ENCODE assay signal across 11 mouse cellular contexts in the genomic region with DNA sequence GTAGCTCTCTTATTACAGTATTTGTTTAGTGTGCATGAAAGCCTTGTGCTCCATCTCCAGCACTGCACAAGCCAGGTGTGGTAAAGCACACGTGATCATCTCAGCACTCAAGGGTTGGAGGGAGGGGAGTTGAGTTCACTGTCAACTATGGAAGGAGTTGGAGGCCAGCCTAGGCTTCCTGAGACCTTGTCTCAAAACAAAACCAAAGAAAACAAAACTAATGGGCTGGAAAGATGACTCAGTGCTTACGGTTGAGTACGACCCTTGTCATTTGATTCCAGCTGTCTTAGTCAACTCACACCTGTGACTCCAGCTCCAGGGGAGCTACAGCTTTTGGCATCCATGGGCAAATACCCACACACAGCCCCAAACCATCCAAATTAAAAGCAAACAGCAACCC. TPM values are rescaled to one million over a fixed set of nuclear protein-coding genes. Genes with fewer than 3 reads are reported as not detected.
A peak's percentile ranks its signal among the peaks of the same experiment; 100 is the strongest.
DNase-seq lines count a peak whose midpoint lies in the region; ATAC-seq and TF ChIP-seq lines count a peak whose summit lies in the region.
"Had no signal": no experiment of that assay in that cellular context is flagged by ENCODE, and none has a peak within 500 bp of the region (broad histone marks: within the 10 kb centered on the region; RNA-seq: fewer than 3 reads in every experiment).

No protein-coding gene starts in this region.

- H3K4me3 ChIP-seq in layer of hippocampus, adult 2 months = peak overlapping the region; percentile 13; the same call in 1 of the 2 replicates
- peak overlapping the region; percentile 22; the same call in 1 of the 2 replicates for H3K4me3 ChIP-seq in heart, embryonic 16.5 days (ENCODE audit: low read length)
- H3K4me3 ChIP-seq: erythroblast, embryonic 14.5 days; liver, embryonic 13.5 days had no signal

- H3K36me3 ChIP-seq in heart, embryonic 16.5 days (ENCODE audit: control insufficient read depth, insufficient read depth) = peaks cover 2% of the 10 kb centered on the region; the same call in 1 of the 2 replicates
- H3K36me3 ChIP-seq: liver, embryonic 13.5 days had no signal

- no peaks in the 10 kb centered on the region for H3K9me3 ChIP-seq in heart, embryonic 16.5 days (replicated peaks; ENCODE audit: control insufficient read depth, low read length)
- H3K9me3 ChIP-seq: liver, embryonic 13.5 days had no signal

- POLR2A ChIA-PET in Patski (lab: Charles Lee) = interaction anchor here (0.9 to 2.1 kb wide), 3 partner anchors 12 to 183 kb away, joined by 3 to 11 read pairs (median 4); partner anchors contain the start of genes Ndufa7 and Rps28

- in situ Hi-C loops in Patski (cut with MboI; ENCODE audit: low pct_unique_long_range_greater_than_20kb) = no loop called here

- DNase-seq in layer of hippocampus, adult 2 months (ENCODE audit: low spot score in 2 of 2) = no peak
- DNase-seq in layer of hippocampus, postnatal 10 days (ENCODE audit: low spot score in 2 of 2) = no peak
- DNase-seq in Patski (ENCODE audit: low read depth, low spot score) = peak; percentile 90
- DNase-seq in lung, postnatal 25 days (ENCODE audit: low spot score) = peak; percentile 68
- no peak for DNase-seq in cerebellum, adult 18-20 months
- DNase-seq in frontal cortex, postnatal 14 days (ENCODE audit: low spot score in 2 of 2) = no peak
- no peak for DNase-seq in cerebellum, postnatal 10 days
- DNase-seq: liver, embryonic 13.5 days; spleen, adult 18-20 months had no signal

- WGBS in heart, embryonic 16.5 days = 43% methylated on average over 3 of the region's 3 CpGs

- CTCF ChIA-PET in Patski (lab: Charles Lee) = interaction anchor here (1.0 to 1.6 kb wide), 3 partner anchors 10 to 14 kb away, joined by 4 to 8 read pairs (median 6); no protein-coding TSS in a partner anchor

- peak overlapping the region; percentile 15; the same call in 1 of the 2 replicates for H3K9ac ChIP-seq in heart, embryonic 16.5 days (ENCODE audit: low read length)
- H3K9ac ChIP-seq: liver, embryonic 13.5 days had no signal

- peak overlapping the region; percentile 57; the same call in 1 of the 2 replicates for H3K27ac ChIP-seq in layer of hippocampus, adult 2 months
- peak overlapping the region; percentile 79 for H3K27ac ChIP-seq in heart, embryonic 16.5 days (ENCODE audit: low read length)
- H3K27ac ChIP-seq: liver, embryonic 13.5 days had no signal

- H3K27me3 ChIP-seq in Patski = no peaks in the 10 kb centered on the region
- H3K27me3 ChIP-seq in heart, embryonic 16.5 days (ENCODE audit: control insufficient read depth, insufficient read depth, low read length) = peaks cover 11% of the 10 kb centered on the region; the same call in 1 of the 2 replicates

- TF ChIP-seq CTCF in layer of hippocampus, adult 2 months (conservative IDR thresholded peaks at IDR 0.05) = no peak
- TF ChIP-seq CTCF in Patski (IDR thresholded peaks at IDR 0.05) = no peak

- peak; percentile 58 for ATAC-seq in Patski
- no peak for ATAC-seq in heart, embryonic 16.5 days (replicated peaks; ENCODE audit: extremely low read depth, insufficient read depth, low FRiP score)

- peaks cover 24% of the 10 kb centered on the region for H3K4me1 ChIP-seq in heart, embryonic 16.5 days (ENCODE audit: control insufficient read depth, insufficient read depth, low read length)

- H3K4me2 ChIP-seq in heart, embryonic 16.5 days (ENCODE audit: low read depth, low read length) = peak overlapping the region; percentile 75

RNA-seq across cellular contexts. Expression of gene Kank3, which starts 2.2 kb away (rescaled TPM):
- total RNA-seq in layer of hippocampus, adult 2 months (2021) = 10 to 100 TPM; 35.2 to 40.6 TPM
- total RNA-seq in layer of hippocampus, postnatal 10 days (2021) = 10 to 100 TPM; 38.0 to 51.2 TPM
- polyA plus RNA-seq in Patski (2021) = 4.1 TPM
- polyA plus RNA-seq in heart, embryonic 16.5 days (2015; fragmentation: Nextera tagmentation; extraction: Ambion mirVana) = 48.5 and 58.7 TPM in 2 replicates

RNA-seq across cellular contexts. Expression of gene Rps28, which starts 11.9 kb away (rescaled TPM):
- 100 to 1,000 TPM; 723 to 770 TPM for total RNA-seq in layer of hippocampus, adult 2 months (2021)
- 100 to 1,000 TPM; 919 to 984 TPM for total RNA-seq in layer of hippocampus, postnatal 10 days (2021)
- polyA plus RNA-seq in Patski (2021) = 1,207 TPM
- polyA plus RNA-seq in heart, embryonic 16.5 days (2015; fragmentation: Nextera tagmentation; extraction: Ambion mirVana) = 388 and 436 TPM in 2 replicates

RNA-seq across cellular contexts. Expression of gene Ndufa7, which starts 11.9 kb away (rescaled TPM):
- total RNA-seq in layer of hippocampus, adult 2 months (2021) = 100 to 1,000 TPM; 207 to 208 TPM
- 100 to 1,000 TPM; 244 to 245 TPM for total RNA-seq in layer of hippocampus, postnatal 10 days (2021)
- 361 TPM for polyA plus RNA-seq in Patski (2021)
- 535 and 549 TPM in 2 replicates for polyA plus RNA-seq in heart, embryonic 16.5 days (2015; fragmentation: Nextera tagmentation; extraction: Ambion mirVana)

RNA-seq across cellular contexts. Expression of gene Cd320, which starts 30.4 kb away (rescaled TPM):
- 10 to 100 TPM; 22.6 to 25.0 TPM for total RNA-seq in layer of hippocampus, adult 2 months (2021)
- total RNA-seq in layer of hippocampus, postnatal 10 days (2021) = 10 to 100 TPM; 25.1 to 27.1 TPM
- 43.1 TPM for polyA plus RNA-seq in Patski (2021)
- 37.6 and 41.9 TPM in 2 replicates for polyA plus RNA-seq in heart, embryonic 16.5 days (2015; fragmentation: Nextera tagmentation; extraction: Ambion mirVana)

RNA-seq across cellular contexts. Expression of gene Angptl4, which starts 30.8 kb away (rescaled TPM):
- total RNA-seq in layer of hippocampus, adult 2 months (2021) = 1 to 10 TPM; 4.1 to 4.2 TPM
- total RNA-seq in layer of hippocampus, postnatal 10 days (2021) = 1 to 10 TPM; 6.9 to 9.5 TPM
- polyA plus RNA-seq in Patski (2021) = 1.8 TPM
- polyA plus RNA-seq in heart, embryonic 16.5 days (2015; fragmentation: Nextera tagmentation; extraction: Ambion mirVana) = 16.4 and 20.5 TPM in 2 replicates
- polyA plus RNA-seq: erythroblast, embryonic 14.5 days had no signal

Comparison
In these comparisons a context has a peak if more than half of its experiments do, and no peak if none do; other contexts are left out.
1. DNase-seq: peak in Patski (single experiment) and lung, postnatal 25 days (single experiment); none in layer of hippocampus, adult 2 months (0 of 2), layer of hippocampus, postnatal 10 days (0 of 2), cerebellum, adult 18-20 months (0 of 2), frontal cortex, postnatal 14 days (0 of 2) and cerebellum, postnatal 10 days (0 of 2).